Mouse (Mus musculus) granulocyte monocyte progenitor cell, adult 5-6 weeks (primary cell): ENCODE measurements around the gene Hipk2. TPM values are rescaled to one million over a fixed set of nuclear protein-coding genes. Genes with fewer than 3 reads are reported as not detected.
A peak's percentile ranks its signal among the peaks of the same experiment; 100 is the strongest.

ENCODE experiments used
- ATAC-seq: replicated peaks from 2 replicates; pipeline ENCODE4 v1.8.0; 2016; ENCODE audit warnings: mild to moderate bottlenecking, moderate TSS enrichment, inconsistent platforms; ENCODE audit not compliant: poor library complexity, severe bottlenecking
- total RNA-seq, 2 experiments: library from RNA; stranded (forward) in 1 of 2; stranded (reverse) in 1 of 2; fragments of 200-712, 200-1000 nt in 1 of 2; fragments of >200 nt in 1 of 2; fragmentation: Nextera tagmentation in 1 of 2; gene quantifications; 2 replicates each; pipeline ENCODE4 v1.2.3; 2014 to 2017

The Hipk2 gene
- total RNA-seq, 2 experiments from 2014 or later, result 17.0 to 51.0 TPM

DNA sequence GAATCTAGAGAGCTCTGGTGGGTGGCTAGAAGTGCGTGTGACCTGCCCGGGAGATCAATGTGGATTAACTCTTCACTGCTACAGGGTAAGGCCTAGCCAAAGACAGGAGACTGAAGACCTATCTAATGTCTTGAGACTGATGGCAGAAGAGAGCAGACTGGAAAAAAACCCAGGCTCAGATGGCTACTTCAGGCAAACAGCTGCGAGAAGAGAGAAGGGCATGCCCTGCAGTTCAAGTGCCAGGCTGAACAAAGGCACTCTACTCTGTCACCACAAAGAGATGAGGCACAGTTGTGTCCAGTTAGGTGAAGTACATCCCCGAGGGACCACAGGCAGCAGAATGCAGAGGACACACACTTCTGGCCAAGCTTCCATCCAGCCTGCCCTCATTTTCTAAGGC, 37.9 kb downstream of the Hipk2 start:
- ATAC-seq, result no peak

DNA sequence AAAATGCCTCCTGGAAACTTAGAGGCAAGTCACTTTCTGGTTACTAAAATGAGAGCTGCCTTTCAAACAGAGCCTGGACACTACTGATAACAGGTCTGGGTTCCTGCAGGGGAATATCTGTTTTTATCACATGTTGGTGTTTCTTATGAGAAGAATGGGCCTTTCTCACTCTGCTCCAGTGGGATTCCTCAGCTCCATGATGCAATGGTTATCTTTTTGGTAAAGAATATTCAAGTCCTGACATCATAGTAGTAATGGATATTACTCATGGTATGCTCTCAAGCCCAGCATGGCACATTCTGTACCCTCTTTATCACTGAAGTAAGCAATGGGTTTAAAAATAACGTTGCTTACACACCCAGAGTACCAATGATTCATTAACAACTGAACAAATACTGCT, 40.7 kb downstream of the Hipk2 start:
- ATAC-seq, result no peak

GRCm38 (mm10) chr6:38834727-38835126, 41.2 kb downstream of the Hipk2 start:
- no peak for ATAC-seq

DNA sequence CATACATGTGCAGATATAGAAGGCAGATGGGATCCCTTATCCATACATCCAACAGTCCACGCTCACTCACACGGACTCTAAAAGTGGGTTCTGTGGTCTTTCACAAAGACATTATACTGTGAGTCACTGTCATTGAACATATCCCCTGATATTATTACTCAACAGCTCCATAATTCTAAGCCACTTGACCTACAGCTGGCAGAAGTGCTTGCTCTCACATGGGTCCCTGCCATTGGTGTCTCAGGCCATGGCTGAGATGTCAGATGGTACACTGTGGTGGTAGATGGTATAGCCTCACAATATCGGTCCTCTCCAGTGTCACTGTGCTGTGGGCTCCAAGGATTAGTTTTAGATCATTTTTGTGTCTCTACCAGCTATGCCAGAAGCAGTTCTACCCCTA, 42.2 kb downstream of the Hipk2 start:
- ATAC-seq, result peak; percentile 73

DNA sequence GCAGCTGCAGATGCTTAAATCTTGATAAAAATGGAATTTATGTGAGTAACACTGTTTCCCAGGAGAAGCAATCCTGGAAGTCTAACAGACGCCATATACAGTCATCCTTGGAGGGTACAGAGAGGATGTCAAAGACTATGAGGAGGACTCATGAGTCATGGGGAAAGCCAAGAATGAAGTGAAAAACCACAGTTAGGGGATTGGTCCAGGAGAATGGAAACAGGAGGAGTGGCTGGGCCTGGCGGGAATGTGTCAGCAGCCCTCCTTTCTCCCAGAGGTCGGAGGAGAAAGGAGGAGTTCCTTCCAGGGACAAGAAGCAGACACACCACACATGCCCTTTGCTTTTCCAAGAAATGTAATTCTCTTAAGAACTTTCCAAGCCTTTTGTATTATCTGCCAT, 46.5 kb downstream of the Hipk2 start:
- no peak for ATAC-seq

GRCm38 (mm10) chr6:38828211-38828610, 47.8 kb downstream of the Hipk2 start:
- peak; percentile 61 for ATAC-seq

DNA sequence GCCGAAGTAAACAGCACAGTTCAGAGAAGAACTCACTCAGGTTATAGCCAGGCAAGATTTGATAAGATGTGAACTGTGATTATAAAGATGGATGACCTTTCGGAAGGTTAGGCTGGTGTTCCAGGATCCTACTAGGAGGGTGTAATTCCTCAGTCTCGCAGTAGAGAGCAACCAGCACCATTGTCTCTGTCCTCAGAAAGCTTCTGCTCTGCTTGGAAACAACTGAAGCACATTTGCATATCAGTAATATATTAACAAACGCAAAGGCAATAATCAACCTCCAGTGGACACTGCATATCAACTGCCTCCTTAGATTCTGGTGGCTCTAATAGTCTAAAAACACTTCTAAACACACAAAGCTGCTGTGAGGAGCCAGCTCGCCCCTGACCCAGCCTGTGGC, 48.5 kb downstream of the Hipk2 start:
- ATAC-seq, result no peak; the same call in 1 of the 2 replicates

DNA sequence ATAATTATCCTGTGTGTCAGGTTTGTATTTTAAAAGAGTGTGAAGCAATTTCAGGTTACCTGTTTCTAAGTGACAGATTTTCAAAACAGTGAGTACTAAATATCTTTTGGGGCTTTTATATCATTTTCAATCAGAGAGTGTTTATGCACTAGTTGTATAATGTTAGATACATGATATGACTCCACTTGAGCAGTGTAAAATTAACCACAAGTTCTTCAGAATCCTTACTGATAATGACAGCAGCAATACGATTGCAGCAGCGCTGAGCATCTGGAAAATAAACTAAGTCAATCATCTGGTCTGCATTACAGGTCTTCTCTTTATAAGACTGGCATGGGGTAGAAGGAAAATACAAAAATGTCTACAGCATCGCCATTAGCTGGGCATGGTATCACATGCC, 49.1 kb downstream of the Hipk2 start:
- ATAC-seq, result no peak

- ATAC-seq, result peak; percentile 40
Measured at GRCm38 (mm10) chr6:38825886-38826285, 50.1 kb downstream of the Hipk2 start.

DNA sequence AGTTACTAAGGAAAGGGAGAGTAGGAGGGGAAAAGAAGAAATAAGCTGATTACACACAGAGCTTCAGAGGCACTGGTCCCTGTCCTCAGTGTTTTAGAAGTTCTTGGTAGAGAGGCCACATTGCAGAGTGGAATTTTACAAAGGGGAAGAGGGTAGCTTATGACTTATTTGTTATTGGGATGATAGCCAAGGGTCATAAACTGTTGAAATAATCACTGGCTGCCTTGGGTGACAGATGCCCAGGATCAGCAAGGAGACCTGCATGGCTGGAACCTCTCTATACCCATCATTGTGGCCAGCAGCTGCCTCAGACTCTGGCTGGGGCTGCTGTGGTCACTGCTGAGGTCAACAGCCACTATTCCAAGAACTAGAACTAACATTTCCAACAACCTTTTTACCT, 52.1 kb downstream of the Hipk2 start:
- ATAC-seq, result peak; percentile 39

GRCm38 (mm10) chr6:38823164-38823563, 52.8 kb downstream of the Hipk2 start:
- no peak for ATAC-seq

GRCm38 (mm10) chr6:38821686-38822085, 54.3 kb downstream of the Hipk2 start:
- ATAC-seq, result peak; percentile 74

GRCm38 (mm10) chr6:38820862-38821261, 55.1 kb downstream of the Hipk2 start:
- ATAC-seq, result peak; percentile 26; the same call in 1 of the 2 replicates

GRCm38 (mm10) chr6:38816216-38816615, 59.7 kb downstream of the Hipk2 start:
- no peak for ATAC-seq

DNA sequence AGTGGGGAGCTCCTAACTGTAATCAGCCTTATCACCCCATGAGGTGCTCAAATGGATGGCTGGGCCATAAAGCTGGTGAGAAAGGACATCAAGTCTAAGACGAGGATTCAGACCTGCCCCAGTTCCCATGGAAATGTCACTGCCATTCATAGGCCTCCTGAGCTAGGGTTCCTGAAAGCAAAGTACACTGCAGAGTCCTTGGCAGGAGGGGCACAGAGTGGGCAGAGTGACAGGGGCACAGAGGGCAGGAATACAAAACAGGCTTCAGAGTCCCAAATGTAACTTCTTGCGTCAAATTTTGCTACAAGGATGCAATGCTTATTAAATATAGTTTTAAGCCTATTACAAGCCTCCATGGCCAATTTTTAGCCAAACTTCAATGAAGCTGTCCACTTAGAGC, 60.4 kb downstream of the Hipk2 start:
- no peak for ATAC-seq

DNA sequence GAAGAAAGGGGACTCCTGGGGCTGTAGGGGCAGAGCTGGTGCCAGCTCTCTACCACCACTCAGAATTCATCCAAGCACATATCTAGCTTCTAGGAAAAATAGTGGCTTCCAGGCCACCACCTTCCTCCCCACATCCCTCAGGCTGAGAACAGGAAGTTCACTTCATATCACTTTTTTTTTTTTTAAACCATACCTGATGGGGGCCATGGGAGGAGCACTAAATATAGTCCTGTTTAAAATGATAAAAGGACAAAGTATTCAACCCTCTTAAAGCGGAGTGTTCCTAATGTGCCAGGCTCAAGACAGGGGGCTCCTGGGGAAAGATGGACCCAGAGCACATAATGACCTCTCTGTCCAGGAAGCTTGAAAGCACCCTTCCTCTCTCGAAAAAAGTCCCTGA, 61.3 kb downstream of the Hipk2 start:
- ATAC-seq, result no peak

DNA sequence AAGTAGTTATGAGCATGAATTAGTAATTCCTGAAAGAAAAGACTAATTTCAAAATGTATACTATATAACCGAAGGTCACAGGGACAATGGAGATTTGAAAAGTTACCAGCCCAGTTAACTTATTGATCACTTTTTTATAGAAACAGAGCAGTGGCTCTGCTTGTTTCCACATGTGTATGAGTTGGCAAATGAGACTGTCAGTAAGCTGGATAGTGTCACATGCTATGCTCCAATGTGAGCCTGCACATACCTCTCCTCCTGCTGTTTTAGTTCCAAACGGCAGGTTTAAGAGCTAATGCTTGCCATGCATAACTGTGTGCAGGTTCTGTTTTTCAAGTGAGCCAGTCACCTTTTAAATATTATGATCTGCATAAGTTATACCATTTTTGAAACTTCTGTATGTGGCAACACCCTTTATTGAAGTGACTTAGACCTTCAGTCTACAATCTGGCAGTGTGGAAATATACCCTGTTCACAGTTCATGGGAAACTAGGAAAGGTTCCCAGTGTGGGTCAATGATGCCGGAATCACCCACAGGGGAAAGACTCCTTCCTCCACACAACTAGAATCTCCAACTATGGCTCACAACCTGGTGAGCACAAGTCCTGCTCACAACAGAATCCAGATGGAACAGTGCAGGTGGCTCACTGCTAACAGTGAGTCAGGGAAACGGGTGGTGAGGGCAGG, 64.4 kb downstream of the Hipk2 start:
- ATAC-seq, result no peak

DNA sequence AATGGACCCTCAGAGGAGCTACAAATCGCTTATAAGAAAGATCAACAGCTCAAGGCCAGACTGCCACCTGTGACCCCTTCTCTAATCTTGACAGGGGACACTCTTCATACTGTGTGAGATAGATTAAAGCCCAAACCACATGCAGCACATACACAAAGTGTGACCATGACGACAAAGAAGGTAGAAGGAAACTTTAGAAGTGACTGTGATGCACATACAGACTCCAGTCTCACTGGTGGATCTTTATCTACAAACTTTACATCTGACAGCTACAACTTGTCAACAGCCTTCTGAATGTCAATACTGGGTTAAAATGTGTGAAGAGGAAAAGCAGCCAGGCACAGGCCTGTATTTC, 65.9 kb downstream of the Hipk2 start:
- ATAC-seq, result peak; percentile 31

GRCm38 (mm10) chr6:38809396-38810120, 66.4 kb downstream of the Hipk2 start:
- ATAC-seq, result no peak

- ATAC-seq, result no peak
Measured at GRCm38 (mm10) chr6:38808317-38808716, 67.6 kb downstream of the Hipk2 start.

DNA sequence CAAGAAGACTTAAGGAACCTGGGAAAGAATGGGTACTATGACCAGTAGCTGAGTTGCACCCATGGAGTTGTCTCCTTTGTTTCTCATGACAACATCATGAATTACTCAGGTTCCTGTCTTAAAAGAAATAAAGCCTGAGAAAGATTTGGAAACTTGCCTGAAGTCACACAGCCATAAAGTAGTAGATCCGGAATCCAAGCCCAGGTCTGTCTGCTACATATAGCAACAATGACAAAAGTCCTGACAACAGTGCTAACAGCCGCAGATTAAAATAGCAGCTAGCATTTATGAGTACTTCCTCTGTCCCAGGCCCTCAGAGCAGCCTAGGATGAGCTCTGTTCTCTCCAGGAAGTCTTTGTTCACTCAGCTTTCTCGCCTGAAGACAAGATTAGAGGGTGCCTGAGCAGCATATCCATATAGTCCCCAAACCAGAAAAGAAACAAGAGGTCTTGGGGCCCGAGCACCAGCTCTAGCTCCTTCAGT, 69.0 kb downstream of the Hipk2 start:
- ATAC-seq, result no peak

DNA sequence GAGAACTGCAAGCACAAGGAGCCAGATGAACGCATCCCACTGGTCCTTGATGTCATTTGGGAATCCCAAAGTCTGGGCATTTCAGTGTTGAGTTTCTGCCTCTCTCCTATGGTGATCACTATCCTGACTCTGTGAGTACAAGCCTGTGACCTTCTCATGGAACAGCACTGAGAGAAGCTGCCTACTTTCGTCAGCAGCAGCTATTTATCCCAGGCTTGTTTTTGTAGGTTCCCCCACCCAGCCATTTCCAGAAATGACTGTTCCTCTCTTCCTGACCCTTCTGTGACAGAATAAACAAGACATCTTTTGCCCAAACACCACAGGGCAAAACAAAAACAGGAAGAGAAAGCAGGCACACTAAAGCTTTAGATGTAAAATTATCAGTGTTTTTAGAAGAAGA, 70.4 kb downstream of the Hipk2 start:
- no peak for ATAC-seq
